Mouse (Mus musculus): ENCODE data around the gene 4930519G04Rik. TPM values are rescaled to one million over a fixed set of nuclear protein-coding genes. Genes with fewer than 3 reads are reported as not detected.
"Not testable (repeated sequence)": the region's sequence is repeated elsewhere in the genome, so short reads cannot be mapped to it uniquely, and the experiment has no call there.

Gene 4930519G04Rik
- polyA plus RNA-seq (2015; fragmentation: Nextera tagmentation; extraction: Ambion mirVana) = not detected in 2 replicates

DNA sequence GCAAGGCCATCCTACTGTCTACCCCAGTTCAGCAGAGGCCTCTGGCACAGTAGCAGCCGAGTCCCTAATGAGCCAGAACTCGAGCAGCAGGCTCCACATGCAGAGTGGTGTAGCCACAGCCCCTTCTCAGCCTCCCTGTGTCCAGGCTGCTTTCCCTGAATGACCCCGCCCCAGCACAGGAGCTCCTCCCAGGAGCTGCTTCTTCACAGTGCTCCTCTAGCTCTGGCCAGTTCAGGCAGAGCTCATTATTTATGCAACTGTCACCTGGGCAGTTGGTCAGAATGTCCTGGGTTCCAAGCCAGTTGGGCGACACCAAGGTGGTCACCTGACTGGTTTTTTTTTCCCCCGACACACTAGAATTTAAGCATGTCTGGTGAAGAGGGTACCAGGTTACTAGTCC lies at the start of gene 4930519G04Rik:
4930519G04Rik (plus strand) TSS at position 301 of the 400 bp plus-strand sequence.
- not testable (repeated sequence) for ATAC-seq; H3K9ac ChIP-seq (ENCODE audit: low read depth, low read length); H3K4me3 ChIP-seq (ENCODE audit: low read depth, low read length)

DNA sequence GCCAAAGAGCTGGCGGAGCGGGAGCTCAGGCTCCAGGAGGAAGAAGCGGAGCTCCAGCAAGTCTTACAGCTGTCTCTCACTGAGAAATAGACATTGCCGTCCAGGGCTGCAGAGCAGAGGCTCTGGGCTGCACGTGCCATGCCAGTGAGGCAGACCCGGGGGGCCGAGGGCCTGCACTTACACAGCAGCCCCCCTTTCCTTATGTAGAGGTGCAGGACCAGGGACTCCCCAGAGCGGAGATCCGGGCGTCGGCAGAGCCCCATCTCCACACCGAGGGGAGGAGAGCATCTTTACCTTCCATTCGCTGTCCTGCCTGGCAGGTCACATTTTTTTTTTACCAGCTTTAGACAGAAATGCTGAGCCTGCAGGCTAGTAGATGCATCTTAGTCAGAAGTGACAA lies 49.1 kb upstream of the 4930519G04Rik start:
- Histone ChIP-seq H3K27ac (ENCODE audit: low read length) (peak overlapping the region; percentile 36), H3K4me1 (ENCODE audit: control insufficient read depth, insufficient read depth, low read length) (peaks cover 3% of the 10 kb centered on the region; the same call in 1 of the 2 replicates), H3K9me3 (replicated peaks; ENCODE audit: control insufficient read depth, low read length, poor library complexity, severe bottlenecking) (no peaks in the 10 kb centered on the region), H3K27me3 (ENCODE audit: control insufficient read depth, insufficient read depth, low read depth, low read length) (no peaks in the 10 kb centered on the region), H3K4me3 (ENCODE audit: low read depth, low read length) (no peak overlapping the region), H3K4me2 (ENCODE audit: low read length) (no peak overlapping the region), H3K9ac (ENCODE audit: low read depth, low read length) (no peak overlapping the region), H3K36me3 (ENCODE audit: control insufficient read depth, insufficient read depth, low read length) (peaks cover 28% of the 10 kb centered on the region)
- no peak for ATAC-seq
- WGBS = 84% methylated on average over 13 of the region's 13 CpGs

More for the DNA sequence above, at the start of gene 4930519G04Rik:
- not testable (repeated sequence) for H3K27ac ChIP-seq (ENCODE audit: low read length); H3K4me1 ChIP-seq (ENCODE audit: control insufficient read depth, insufficient read depth, low read length); H3K9me3 ChIP-seq (replicated peaks; ENCODE audit: control insufficient read depth, low read length, poor library complexity, severe bottlenecking); H3K27me3 ChIP-seq (ENCODE audit: control insufficient read depth, insufficient read depth, low read depth, low read length); H3K4me2 ChIP-seq (ENCODE audit: low read length); H3K36me3 ChIP-seq (ENCODE audit: control insufficient read depth, insufficient read depth, low read length)
- WGBS = 87% methylated on average over 3 of the region's 5 CpGs

DNA sequence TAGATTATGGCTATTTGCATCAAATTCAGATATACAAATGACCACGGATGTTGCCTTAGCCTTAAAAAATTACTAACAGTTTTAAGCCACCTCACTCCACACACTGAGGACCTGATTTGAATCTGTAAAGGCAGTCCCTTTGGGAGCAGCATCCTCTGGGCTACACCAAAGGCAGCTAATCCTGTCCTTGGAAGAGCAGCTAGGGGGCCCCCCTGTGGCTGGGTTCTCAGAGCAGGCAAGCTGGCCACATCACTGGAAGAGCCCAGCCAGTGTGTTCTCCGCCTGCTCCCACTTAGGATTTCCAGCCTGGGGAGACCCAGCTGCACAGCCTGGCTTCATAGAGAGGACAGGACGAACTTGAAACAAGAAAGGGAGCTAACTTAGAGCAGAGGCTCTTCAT lies 48.5 kb upstream of the 4930519G04Rik start:
- H3K9ac ChIP-seq (ENCODE audit: low read depth, low read length) = no peak overlapping the region
- H3K4me3 ChIP-seq (ENCODE audit: low read depth, low read length) = no peak overlapping the region
- WGBS = 22% methylated on average over 3 of the region's 3 CpGs
- no peak overlapping the region for H3K4me2 ChIP-seq (ENCODE audit: low read length)
- H3K4me1 ChIP-seq (ENCODE audit: control insufficient read depth, insufficient read depth, low read length) = peaks cover 3% of the 10 kb centered on the region; the same call in 1 of the 2 replicates
- H3K27ac ChIP-seq (ENCODE audit: low read length) = no peak overlapping the region
- H3K9me3 ChIP-seq (replicated peaks; ENCODE audit: control insufficient read depth, low read length, poor library complexity, severe bottlenecking) = no peaks in the 10 kb centered on the region
- H3K27me3 ChIP-seq (ENCODE audit: control insufficient read depth, insufficient read depth, low read depth, low read length) = no peaks in the 10 kb centered on the region
- no peak for ATAC-seq
- H3K36me3 ChIP-seq (ENCODE audit: control insufficient read depth, insufficient read depth, low read length) = peaks cover 27% of the 10 kb centered on the region

DNA sequence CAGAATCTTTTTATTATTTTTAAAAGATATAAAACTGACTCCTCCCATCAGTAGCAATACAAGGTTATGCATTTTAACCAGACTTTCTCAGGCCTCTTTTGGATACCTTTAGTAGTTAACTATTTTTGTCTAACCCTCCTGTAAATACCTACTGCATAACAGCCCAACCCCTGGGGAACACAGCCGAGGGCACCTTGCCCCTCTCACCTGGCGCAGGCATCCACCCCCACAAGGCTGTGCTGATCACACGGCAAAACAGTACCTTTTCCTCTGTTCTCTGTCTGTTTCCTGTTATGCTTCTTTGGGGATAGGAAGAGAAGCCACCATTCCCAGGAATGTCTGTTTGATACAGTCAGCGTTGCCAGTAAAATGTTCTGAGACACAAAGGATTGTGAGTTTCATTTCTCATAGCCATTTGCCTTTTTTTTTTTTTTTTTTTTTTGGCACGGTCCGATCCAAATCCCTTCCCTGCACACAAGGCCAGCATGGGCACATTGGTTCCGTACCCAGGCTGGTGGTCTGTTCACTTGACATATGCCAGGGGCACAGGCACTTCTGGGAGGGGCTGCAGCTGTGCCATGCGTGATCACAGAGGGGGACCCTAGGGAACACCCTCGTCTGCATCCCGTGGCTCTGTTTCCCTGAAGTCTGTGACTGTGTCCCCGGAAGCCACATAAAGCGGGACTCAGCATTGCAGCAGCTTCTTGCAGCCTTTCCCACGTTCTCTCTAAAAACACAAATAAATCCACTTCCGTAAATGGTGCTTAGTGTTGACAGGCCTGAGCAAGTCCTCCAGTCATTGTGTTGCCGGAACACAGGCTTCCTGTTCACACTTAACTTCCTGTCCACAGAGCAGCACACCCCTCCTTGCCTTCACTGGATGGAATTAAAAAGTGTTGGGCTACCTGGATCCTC lies 47.8 kb upstream of the 4930519G04Rik start:
- peak overlapping the region; percentile 34; the same call in 1 of the 2 replicates for H3K27ac ChIP-seq (ENCODE audit: low read length)
- WGBS = 76% methylated on average over 15 of the region's 15 CpGs
- peaks cover 25% of the 10 kb centered on the region for H3K36me3 ChIP-seq (ENCODE audit: control insufficient read depth, insufficient read depth, low read length)

DNA sequence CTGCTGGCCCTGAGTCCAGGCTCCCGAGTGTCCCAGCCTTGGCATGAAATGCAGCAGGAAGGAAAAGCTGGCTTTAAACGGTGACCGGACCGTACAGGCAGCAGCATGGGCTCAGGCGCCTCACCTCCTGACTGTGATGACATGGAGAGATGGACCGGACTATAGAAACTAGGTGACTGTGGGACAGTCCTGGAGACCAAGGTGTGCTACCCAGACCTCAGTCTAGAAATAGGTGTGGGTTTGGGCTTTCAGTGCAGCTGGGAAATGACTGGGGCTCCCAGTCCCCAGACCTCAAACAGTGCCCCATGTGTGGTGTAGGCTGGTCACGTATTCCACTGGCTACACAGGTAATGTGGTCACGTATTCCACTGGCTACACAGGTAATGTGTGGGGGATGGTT lies 46.8 kb upstream of the 4930519G04Rik start:
- Histone ChIP-seq H3K4me1 (ENCODE audit: control insufficient read depth, insufficient read depth, low read length) (peaks cover 3% of the 10 kb centered on the region; the same call in 1 of the 2 replicates), H3K4me3 (ENCODE audit: low read depth, low read length) (no peak overlapping the region), H3K9me3 (replicated peaks; ENCODE audit: control insufficient read depth, low read length, poor library complexity, severe bottlenecking) (no peaks in the 10 kb centered on the region), H3K27me3 (ENCODE audit: control insufficient read depth, insufficient read depth, low read depth, low read length) (no peaks in the 10 kb centered on the region), H3K9ac (ENCODE audit: low read depth, low read length) (no peak overlapping the region), H3K36me3 (ENCODE audit: control insufficient read depth, insufficient read depth, low read length) (peaks cover 25% of the 10 kb centered on the region), H3K27ac (ENCODE audit: low read length) (peak overlapping the region; percentile 34; the same call in 1 of the 2 replicates), H3K4me2 (ENCODE audit: low read length) (no peak overlapping the region)
- 85% methylated on average over 8 of the region's 8 CpGs for WGBS
- no peak for ATAC-seq

More for the DNA sequence above, 47.8 kb upstream of the 4930519G04Rik start:
- Histone ChIP-seq H3K4me1 (ENCODE audit: control insufficient read depth, insufficient read depth, low read length) (peaks cover 3% of the 10 kb centered on the region; the same call in 1 of the 2 replicates), H3K9me3 (replicated peaks; ENCODE audit: control insufficient read depth, low read length, poor library complexity, severe bottlenecking) (no peaks in the 10 kb centered on the region), H3K4me2 (ENCODE audit: low read length) (no peak overlapping the region), H3K27me3 (ENCODE audit: control insufficient read depth, insufficient read depth, low read depth, low read length) (no peaks in the 10 kb centered on the region), H3K9ac (ENCODE audit: low read depth, low read length) (no peak overlapping the region), H3K4me3 (ENCODE audit: low read depth, low read length) (no peak overlapping the region)
- no peak for ATAC-seq

DNA sequence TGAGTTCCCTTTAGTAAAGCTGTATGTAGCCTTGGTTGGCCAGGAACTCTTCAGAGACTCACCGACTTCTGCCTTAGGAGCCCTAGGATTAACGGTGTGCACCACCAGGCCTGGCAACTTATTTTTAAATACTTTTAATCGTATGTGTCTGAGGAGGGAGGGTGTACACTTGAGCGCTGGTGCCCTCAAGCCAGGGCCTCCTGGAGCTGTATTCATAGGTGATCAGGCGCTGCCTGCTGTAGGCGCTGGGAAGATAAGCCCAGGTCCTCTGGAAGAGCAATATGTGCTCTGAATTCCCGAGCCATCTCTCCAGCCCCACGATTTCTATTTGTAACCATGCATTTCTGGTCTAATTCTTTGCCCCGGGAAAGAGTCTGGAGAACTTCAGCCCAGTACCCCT lies 46.4 kb upstream of the 4930519G04Rik start:
- 45% methylated on average over 9 of the region's 9 CpGs for WGBS
- H3K27ac ChIP-seq (ENCODE audit: low read length) = peak overlapping the region; percentile 2; the same call in 1 of the 2 replicates
- peaks cover 4% of the 10 kb centered on the region for H3K4me1 ChIP-seq (ENCODE audit: control insufficient read depth, insufficient read depth, low read length)
- ATAC-seq = no peak
- H3K27me3 ChIP-seq (ENCODE audit: control insufficient read depth, insufficient read depth, low read depth, low read length) = no peaks in the 10 kb centered on the region
- H3K9ac ChIP-seq (ENCODE audit: low read depth, low read length) = no peak overlapping the region
- no peak overlapping the region for H3K4me2 ChIP-seq (ENCODE audit: low read length)
- H3K36me3 ChIP-seq (ENCODE audit: control insufficient read depth, insufficient read depth, low read length) = peaks cover 25% of the 10 kb centered on the region
- H3K9me3 ChIP-seq (replicated peaks; ENCODE audit: control insufficient read depth, low read length, poor library complexity, severe bottlenecking) = no peaks in the 10 kb centered on the region
- H3K4me3 ChIP-seq (ENCODE audit: low read depth, low read length) = no peak overlapping the region

DNA sequence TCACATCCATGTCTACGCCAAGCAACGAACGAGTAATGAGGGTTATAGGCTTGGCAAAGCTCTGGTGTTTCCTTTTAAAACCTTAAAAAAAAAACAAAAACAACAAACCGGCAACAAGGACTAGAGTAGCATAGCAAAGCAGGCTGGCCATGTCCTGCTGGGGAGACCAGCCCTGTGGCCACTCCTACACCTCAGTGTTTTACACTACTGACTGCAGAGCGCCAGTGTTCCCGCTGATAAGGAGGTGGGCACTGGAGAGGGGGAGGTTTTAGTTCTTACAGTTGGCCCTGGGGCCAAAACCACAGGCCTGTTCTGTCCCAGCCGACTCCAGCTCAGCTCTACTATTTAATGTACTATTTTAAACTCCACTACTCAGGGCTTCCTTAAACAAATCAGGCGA lies 46.0 kb upstream of the 4930519G04Rik start:
- peak overlapping the region; percentile 2; the same call in 1 of the 2 replicates for H3K27ac ChIP-seq (ENCODE audit: low read length)
- no peak overlapping the region for H3K9ac ChIP-seq (ENCODE audit: low read depth, low read length)
- no peaks in the 10 kb centered on the region for H3K27me3 ChIP-seq (ENCODE audit: control insufficient read depth, insufficient read depth, low read depth, low read length)
- H3K4me1 ChIP-seq (ENCODE audit: control insufficient read depth, insufficient read depth, low read length) = peaks cover 8% of the 10 kb centered on the region
- no peaks in the 10 kb centered on the region for H3K9me3 ChIP-seq (replicated peaks; ENCODE audit: control insufficient read depth, low read length, poor library complexity, severe bottlenecking)
- no peak overlapping the region for H3K4me2 ChIP-seq (ENCODE audit: low read length)
- H3K4me3 ChIP-seq (ENCODE audit: low read depth, low read length) = no peak overlapping the region
- no peak for ATAC-seq
- H3K36me3 ChIP-seq (ENCODE audit: control insufficient read depth, insufficient read depth, low read length) = peaks cover 22% of the 10 kb centered on the region
- 30% methylated on average over 8 of the region's 8 CpGs for WGBS

DNA sequence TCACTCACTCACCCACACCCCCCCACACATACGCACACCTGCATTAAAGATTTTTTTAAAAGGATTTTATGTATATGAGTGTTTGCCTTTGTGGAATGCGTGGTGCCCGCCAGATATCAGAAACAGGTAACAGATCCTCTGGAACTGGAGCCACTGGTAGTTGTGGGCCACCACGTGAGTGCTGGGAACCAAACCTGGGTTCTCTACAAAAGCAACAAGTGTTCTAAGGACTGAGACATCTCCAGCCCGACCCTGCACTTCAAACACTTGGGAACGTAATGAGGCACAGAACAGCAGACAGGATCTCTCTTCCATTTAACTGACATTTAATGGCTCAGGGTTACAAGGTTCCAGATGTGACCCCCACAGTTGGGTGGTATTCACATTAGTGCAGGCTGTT lies 45.6 kb upstream of the 4930519G04Rik start:
- Histone ChIP-seq H3K4me1 (ENCODE audit: control insufficient read depth, insufficient read depth, low read length) (peaks cover 12% of the 10 kb centered on the region), H3K4me2 (ENCODE audit: low read length) (no peak overlapping the region), H3K36me3 (ENCODE audit: control insufficient read depth, insufficient read depth, low read length) (peaks cover 18% of the 10 kb centered on the region), H3K27me3 (ENCODE audit: control insufficient read depth, insufficient read depth, low read depth, low read length) (no peaks in the 10 kb centered on the region), H3K27ac (ENCODE audit: low read length) (no peak overlapping the region), H3K9me3 (replicated peaks; ENCODE audit: control insufficient read depth, low read length, poor library complexity, severe bottlenecking) (no peaks in the 10 kb centered on the region), H3K9ac (ENCODE audit: low read depth, low read length) (no peak overlapping the region), H3K4me3 (ENCODE audit: low read depth, low read length) (no peak overlapping the region)
- ATAC-seq = no peak
- WGBS = 76% methylated on average over 6 of the region's 6 CpGs

DNA sequence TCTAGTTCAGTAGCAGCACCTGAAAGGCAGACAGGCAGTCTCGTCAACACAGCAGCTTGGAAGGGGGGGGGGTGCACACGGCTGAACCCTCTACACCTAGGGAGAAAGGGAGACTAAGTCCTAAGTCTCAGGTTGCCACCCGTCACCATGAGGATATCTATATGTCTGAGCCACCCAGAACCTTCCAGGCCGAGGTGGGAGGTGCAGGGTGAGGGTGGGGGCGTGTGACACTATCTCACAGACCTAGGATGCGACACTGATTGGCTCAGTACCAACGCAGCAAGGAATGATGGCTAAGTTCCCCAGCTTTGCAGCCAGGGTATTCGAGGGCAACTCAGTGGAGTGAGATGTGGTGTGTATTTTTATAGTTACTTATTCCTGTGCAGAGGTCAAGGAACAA lies 45.1 kb upstream of the 4930519G04Rik start:
- WGBS = 83% methylated on average over 8 of the region's 8 CpGs
- no peaks in the 10 kb centered on the region for H3K27me3 ChIP-seq (ENCODE audit: control insufficient read depth, insufficient read depth, low read depth, low read length)
- H3K27ac ChIP-seq (ENCODE audit: low read length) = no peak overlapping the region
- H3K9ac ChIP-seq (ENCODE audit: low read depth, low read length) = no peak overlapping the region
- H3K36me3 ChIP-seq (ENCODE audit: control insufficient read depth, insufficient read depth, low read length) = peaks cover 13% of the 10 kb centered on the region; the same call in 1 of the 2 replicates
- no peak overlapping the region for H3K4me2 ChIP-seq (ENCODE audit: low read length)
- H3K4me3 ChIP-seq (ENCODE audit: low read depth, low read length) = no peak overlapping the region
- H3K9me3 ChIP-seq (replicated peaks; ENCODE audit: control insufficient read depth, low read length, poor library complexity, severe bottlenecking) = no peaks in the 10 kb centered on the region
- ATAC-seq = no peak
- H3K4me1 ChIP-seq (ENCODE audit: control insufficient read depth, insufficient read depth, low read length) = peaks cover 12% of the 10 kb centered on the region

Data from midbrain, embryonic 16.5 days (tissue).